Mouse (Mus musculus) embryo, embryonic 9.5 days (tissue): ENCODE results near the gene Atp2b2.
A peak's percentile ranks its signal among the peaks of the same experiment; 100 is the strongest.

Experiments
- DNase-seq: peaks from one replicate; pipeline ENCODE4 v3.0.0-alpha.2; 2017; ENCODE audit errors: extremely low spot score

The Atp2b2 gene

GRCm38 (mm10) chr6:113890023-113890857, 152.2 kb downstream of the Atp2b2 start:
- no peak for DNase-seq

- DNase-seq = no peak
These were observed 153.2 kb downstream of the Atp2b2 start for GRCm38 (mm10) chr6:113889180-113889579.

GRCm38 (mm10) chr6:113886886-113887285, 155.5 kb downstream of the Atp2b2 start:
- DNase-seq = no peak

GRCm38 (mm10) chr6:113884806-113885205, 157.6 kb downstream of the Atp2b2 start:
- DNase-seq = no peak

GRCm38 (mm10) chr6:113883225-113883624, 159.2 kb downstream of the Atp2b2 start:
- DNase-seq = no peak

GRCm38 (mm10) chr6:113882396-113882795, 160.0 kb downstream of the Atp2b2 start:
- DNase-seq = no peak

- peak; percentile 51 for DNase-seq
These were observed 160.7 kb downstream of the Atp2b2 start for GRCm38 (mm10) chr6:113881561-113882243.

- DNase-seq = no peak
These were observed 163.0 kb downstream of the Atp2b2 start for GRCm38 (mm10) chr6:113879366-113879765.

- no peak for DNase-seq
These were observed 163.8 kb downstream of the Atp2b2 start for GRCm38 (mm10) chr6:113878510-113879128.

GRCm38 (mm10) chr6:113876585-113876984, 165.8 kb downstream of the Atp2b2 start:
- DNase-seq = no peak

- DNase-seq = no peak
These were observed 167.2 kb downstream of the Atp2b2 start for GRCm38 (mm10) chr6:113875201-113875600.

GRCm38 (mm10) chr6:113872654-113873053, 169.8 kb downstream of the Atp2b2 start:
- no peak for DNase-seq

GRCm38 (mm10) chr6:113870775-113871174, 171.6 kb downstream of the Atp2b2 start:
- DNase-seq = no peak

GRCm38 (mm10) chr6:113868552-113868951, 173.9 kb downstream of the Atp2b2 start:
- DNase-seq = no peak

- no peak for DNase-seq
These were observed 176.7 kb downstream of the Atp2b2 start for GRCm38 (mm10) chr6:113865699-113866098.

- DNase-seq = no peak
These were observed 177.6 kb downstream of the Atp2b2 start for GRCm38 (mm10) chr6:113864812-113865211.

- DNase-seq = no peak
These were observed 179.5 kb downstream of the Atp2b2 start for GRCm38 (mm10) chr6:113862955-113863354.

- DNase-seq = no peak
These were observed 180.5 kb downstream of the Atp2b2 start for GRCm38 (mm10) chr6:113861938-113862337.

- DNase-seq = no peak
These were observed 181.0 kb downstream of the Atp2b2 start for GRCm38 (mm10) chr6:113861375-113861770.

- DNase-seq = no peak
These were observed 181.6 kb downstream of the Atp2b2 start for GRCm38 (mm10) chr6:113860735-113861374.

GRCm38 (mm10) chr6:113860023-113860734, 182.2 kb downstream of the Atp2b2 start:
- no peak for DNase-seq
